Mouse (Mus musculus) ES-Bruce4 (cell line): ENCODE results near the gene Amz1.

ENCODE experiments used
- CTCF ChIP-seq: IDR thresholded peaks from one replicate; pipeline ENCODE4 v1.8.1; 2011; ENCODE audit warnings: low read depth, low read length
- POLR2A ChIP-seq: IDR thresholded peaks from one replicate; pipeline ENCODE4 v1.8.1; 2011; ENCODE audit warnings: low read length; ENCODE audit not compliant: insufficient read depth

GRCm38 (mm10) chr5:140736166-140736565 is 12.2 kb downstream of the Amz1 start:
- no peak for TF ChIP-seq POLR2A
- TF ChIP-seq CTCF, result no peak
